Mouse (Mus musculus) CH12.LX (cell line): Measurements from ENCODE around the gene Akt3. TPM values are rescaled to one million over a fixed set of nuclear protein-coding genes. Genes with fewer than 3 reads are reported as not detected.

Experiments
- DNase-seq: peaks from one replicate; pipeline ENCODE4 v3.0.0-alpha.2; 2013; ENCODE audit errors: extremely low read depth
- H3K27ac ChIP-seq: 2 replicates; pipeline ENCODE4 v1.5.1; 2012; ENCODE audit warnings: low read depth, mild to moderate bottlenecking, control low read depth, moderate library complexity; ENCODE audit not compliant: insufficient read depth
- H3K27me3 ChIP-seq: replicated peaks from 2 replicates; pipeline ENCODE3; 2012; ENCODE audit warnings: inconsistent platforms
- H3K36me3 ChIP-seq, 2 experiments: replicated peaks in 1 of 2; 2 replicates each; pipeline versions ENCODE3 to v1.6.1; 2012; ENCODE audit warnings: inconsistent platforms in 1 of 2, low read length in 1 of 2, mild to moderate bottlenecking in 1 of 2, mixed read lengths in 1 of 2, moderate library complexity in 1 of 2; ENCODE audit not compliant: control insufficient read depth in 1 of 2, insufficient read depth in 1 of 2
- H3K4me1 ChIP-seq, 2 experiments: 2 replicates each; pipeline ENCODE4 v1.6.1; 2012; ENCODE audit warnings: inconsistent platforms in 1 of 2, moderate library complexity in 1 of 2; ENCODE audit not compliant: insufficient read depth in 2 of 2, control insufficient read depth in 1 of 2
- H3K4me2 ChIP-seq: 2 replicates; pipeline ENCODE4 v1.6.1; 2012; ENCODE audit warnings: low read depth, mild to moderate bottlenecking, control low read depth; ENCODE audit not compliant: poor library complexity, insufficient read depth, severe bottlenecking
- H3K4me3 ChIP-seq, 3 experiments: fragments of 150-350 bp in 1 of 3; sonication (generic) in 1 of 3; replicated peaks in 1 of 3; 2 replicates each; pipeline versions ENCODE3 to v1.5.1; 2011 to 2012; ENCODE audit warnings: low read depth in 2 of 3, low read length in 2 of 3, mild to moderate bottlenecking in 2 of 3, moderate library complexity in 2 of 3, control low read depth in 1 of 3, improper control_type of control experiment in 1 of 3, inconsistent platforms in 1 of 3, mixed read lengths in 1 of 3; ENCODE audit not compliant: poor library complexity in 1 of 3
- H3K79me2 ChIP-seq: replicated peaks from 2 replicates; pipeline ENCODE4 v1.6.1; 2012; ENCODE audit warnings: mild to moderate bottlenecking, moderate library complexity; ENCODE audit not compliant: control insufficient read depth, poor library complexity, insufficient read depth, severe bottlenecking; ENCODE audit errors: extremely low read depth
- H3K9ac ChIP-seq: 2 replicates; pipeline ENCODE4 v1.6.1; 2012; ENCODE audit warnings: low read depth, mild to moderate bottlenecking, control low read depth, moderate library complexity; ENCODE audit not compliant: insufficient read depth
- H3K9me3 ChIP-seq: replicated peaks from 2 replicates; pipeline ENCODE3; 2012; ENCODE audit warnings: low read length, inconsistent platforms, mixed read lengths
- BHLHE40 ChIP-seq: IDR thresholded peaks from 2 replicates; pipeline ENCODE4 v1.6.1; 2011; ENCODE audit warnings: mild to moderate bottlenecking, low read depth, low read length, improper control_type of control experiment
- CHD1 ChIP-seq: IDR thresholded peaks from 2 replicates; pipeline ENCODE4 v1.6.1; 2012; ENCODE audit warnings: low read depth, low read length, improper control_type of control experiment, inconsistent platforms
- CTCF ChIP-seq, 2 experiments: IDR thresholded peaks in 1 of 2; conservative IDR thresholded peaks in 1 of 2; 2 replicates each; pipeline ENCODE4 v1.5.1; 2011 to 2012; ENCODE audit warnings: low read depth in 2 of 2, low read length in 2 of 2, improper control_type of control experiment in 1 of 2, inconsistent platforms in 1 of 2, mild to moderate bottlenecking in 1 of 2, moderate library complexity in 1 of 2
- ELF1 ChIP-seq: IDR thresholded peaks from 2 replicates; pipeline ENCODE4 v1.6.1; 2014; ENCODE audit warnings: low read depth, mild to moderate bottlenecking, inconsistent platforms, low read length, improper control_type of control experiment
- GABPA ChIP-seq: IDR thresholded peaks from 2 replicates; pipeline ENCODE4 v1.6.1; 2012; ENCODE audit warnings: low read depth, low read length, improper control_type of control experiment, inconsistent platforms; ENCODE audit not compliant: insufficient replicate concordance
- HCFC1 ChIP-seq: IDR thresholded peaks from 2 replicates; pipeline ENCODE4 v1.6.1; 2012; ENCODE audit warnings: low read depth, mild to moderate bottlenecking, inconsistent platforms, low read length, improper control_type of control experiment
- JUN ChIP-seq: IDR thresholded peaks from 2 replicates; pipeline ENCODE4 v1.6.1; 2011; ENCODE audit warnings: low read depth, mild to moderate bottlenecking, low read length, improper control_type of control experiment, moderate library complexity; ENCODE audit not compliant: insufficient read depth
- JUND ChIP-seq: conservative IDR thresholded peaks from 2 replicates; pipeline ENCODE4 v1.6.1; 2011; ENCODE audit warnings: low read depth, low read length, improper control_type of control experiment
- KAT2A ChIP-seq: IDR thresholded peaks from 2 replicates; pipeline ENCODE4 v1.6.1; 2012; ENCODE audit warnings: low read length, improper control_type of control experiment, inconsistent platforms; ENCODE audit not compliant: insufficient replicate concordance
- MAX ChIP-seq: IDR thresholded peaks from 2 replicates; pipeline ENCODE4 v1.6.1; 2011; ENCODE audit warnings: low read length, improper control_type of control experiment
- MAZ ChIP-seq: IDR thresholded peaks from 2 replicates; pipeline ENCODE4 v1.6.1; 2012; ENCODE audit warnings: low read depth, mild to moderate bottlenecking, inconsistent platforms, low read length, improper control_type of control experiment, moderate library complexity
- MEF2A ChIP-seq: IDR thresholded peaks from 2 replicates; pipeline ENCODE4 v1.6.1; 2014; ENCODE audit warnings: low read depth, mild to moderate bottlenecking, inconsistent platforms, low read length, improper control_type of control experiment, borderline replicate concordance
- MXI1 ChIP-seq: IDR thresholded peaks from 2 replicates; pipeline ENCODE4 v1.6.1; 2011; ENCODE audit warnings: mild to moderate bottlenecking, low read depth, low read length, improper control_type of control experiment
- NRF1 ChIP-seq: IDR thresholded peaks from 2 replicates; pipeline ENCODE4 v1.6.1; 2014; ENCODE audit warnings: low read depth, mild to moderate bottlenecking, inconsistent platforms, low read length, improper control_type of control experiment, moderate library complexity
- PAX5 ChIP-seq: IDR thresholded peaks from 2 replicates; pipeline ENCODE4 v1.6.1; 2012; ENCODE audit warnings: low read length, inconsistent platforms, mixed read lengths
- POLR2A ChIP-seq: IDR thresholded peaks from 2 replicates; pipeline ENCODE4 v1.6.1; 2011; ENCODE audit warnings: low read depth, mild to moderate bottlenecking, improper control_type of control experiment, low read length
- RAD21 ChIP-seq: IDR thresholded peaks from 2 replicates; pipeline ENCODE4 v1.6.1; 2011; ENCODE audit warnings: low read depth, mild to moderate bottlenecking, low read length, improper control_type of control experiment, moderate library complexity
- RCOR1 ChIP-seq: conservative IDR thresholded peaks from 2 replicates; pipeline ENCODE4 v1.6.1; 2012; ENCODE audit warnings: low read depth, mild to moderate bottlenecking, inconsistent platforms, low read length, improper control_type of control experiment
- SIN3A ChIP-seq: IDR thresholded peaks from 2 replicates; pipeline ENCODE4 v1.6.1; 2012; ENCODE audit warnings: low read length, improper control_type of control experiment, inconsistent platforms
- SMC3 ChIP-seq: IDR thresholded peaks from 2 replicates; pipeline ENCODE4 v1.6.1; 2011; ENCODE audit warnings: low read depth, low read length, improper control_type of control experiment
- TBP ChIP-seq: conservative IDR thresholded peaks from 2 replicates; pipeline ENCODE4 v1.6.1; 2011; ENCODE audit warnings: low read depth, low read length, improper control_type of control experiment
- USF1 ChIP-seq: IDR thresholded peaks from 2 replicates; pipeline ENCODE4 v1.6.1; 2014; ENCODE audit warnings: low read depth, mild to moderate bottlenecking, inconsistent platforms, low read length, improper control_type of control experiment
- USF2 ChIP-seq: conservative IDR thresholded peaks from 2 replicates; pipeline ENCODE4 v1.6.1; 2011; ENCODE audit warnings: low read depth, low read length, improper control_type of control experiment
- ZC3H11A ChIP-seq: IDR thresholded peaks from 2 replicates; pipeline ENCODE4 v1.6.1; 2012; ENCODE audit warnings: low read depth, mild to moderate bottlenecking, inconsistent platforms, low read length, improper control_type of control experiment
- ZKSCAN1 ChIP-seq: IDR thresholded peaks from 2 replicates; pipeline ENCODE4 v1.6.1; 2012; ENCODE audit warnings: low read depth, inconsistent platforms, low read length, improper control_type of control experiment, borderline replicate concordance
- ZMIZ1 ChIP-seq: IDR thresholded peaks from 2 replicates; pipeline ENCODE4 v1.6.1; 2012; ENCODE audit warnings: low read depth, mild to moderate bottlenecking, inconsistent platforms, low read length, improper control_type of control experiment
- dilution Hi-C: fragments of 300-500 bp; cut with MboI; formaldehyde crosslinking; loops from 2 replicates; pipeline ENCODE4 v1.14.3; 2020; ENCODE audit warnings: low sequenced_read_pairs; ENCODE audit not compliant: extremely low pct_unique_long_range_greater_than_20kb, extremely low pct_ligation_motif_present
- in situ Hi-C: fragments of 300-500 bp; cut with MboI; formaldehyde crosslinking; loops from 3 replicates; pipeline ENCODE4 v1.14.3; 2019; ENCODE audit warnings: low sequenced_read_pairs, low pct_ligation_motif_present, low pct_unique_long_range_greater_than_20kb, mixed read lengths
- polyA plus RNA-seq: library from polyadenylated mRNA; unstranded; fragments of >175 nt; gene quantifications from 2 replicates; pipeline ENCODE4 v1.2.1, GENCODE M21; 2012; ENCODE audit warnings: low read depth; ENCODE audit not compliant: insufficient read length
- total RNA-seq, 2 experiments: library from RNA; depleted of rRNA; stranded (reverse); fragments of 300-350 nt in 1 of 2; fragments of >200 nt in 1 of 2; gene quantifications; 2 replicates each; pipeline ENCODE4 v1.2.3; 2012 to 2014

The Akt3 gene
- total and polyA plus RNA-seq, 3 experiments: 0.34 to 1.3 (median 0.82) TPM

- H3K4me3 ChIP-seq: no peak overlapping the region
- H3K9me3 ChIP-seq: no peaks in the 10 kb centered on the region
- in situ Hi-C loops: no loop called here
- TF ChIP-seq ZC3H11A: no peak
- TF ChIP-seq RAD21: no peak
- TF ChIP-seq GABPA: no peak
- no peak for TF ChIP-seq HCFC1
- no peak for TF ChIP-seq ZMIZ1
- no peak for TF ChIP-seq MXI1
- TF ChIP-seq MEF2A: no peak
- no peak for TF ChIP-seq SIN3A
- TF ChIP-seq BHLHE40: no peak
- TF ChIP-seq JUND: no peak
- TF ChIP-seq TBP: no peak
- no peak for TF ChIP-seq MAX
- TF ChIP-seq MAZ: no peak
- TF ChIP-seq RCOR1: no peak
- TF ChIP-seq PAX5: no peak
- no peak for TF ChIP-seq CTCF (conservative IDR thresholded peaks at IDR 0.05 in 1 of 2, IDR thresholded peaks at IDR 0.05 in 1 of 2; ENCODE audit: low read depth in 2 of 2, low read length in 2 of 2)
- no peak for TF ChIP-seq CHD1
- no peak for TF ChIP-seq ELF1
- TF ChIP-seq USF1: no peak
- no peaks in the 10 kb centered on the region for H3K27me3 ChIP-seq
- H3K27ac ChIP-seq: no peak overlapping the region
- H3K36me3 ChIP-seq: no peaks in the 10 kb centered on the region
- H3K4me2 ChIP-seq: no peak overlapping the region
- dilution Hi-C loops: no loop called here
- DNase-seq: peak; percentile 54
- no peak overlapping the region for H3K9ac ChIP-seq
- H3K4me1 ChIP-seq: peaks cover 0 to 17% of the 10 kb centered on the region in 2 experiments; a peak in 2 of 4 replicates
- no peaks in the 10 kb centered on the region for H3K79me2 ChIP-seq
These were observed 192.3 kb downstream of the Akt3 start for GRCm38 (mm10) chr1:177065732-177066131.

DNA sequence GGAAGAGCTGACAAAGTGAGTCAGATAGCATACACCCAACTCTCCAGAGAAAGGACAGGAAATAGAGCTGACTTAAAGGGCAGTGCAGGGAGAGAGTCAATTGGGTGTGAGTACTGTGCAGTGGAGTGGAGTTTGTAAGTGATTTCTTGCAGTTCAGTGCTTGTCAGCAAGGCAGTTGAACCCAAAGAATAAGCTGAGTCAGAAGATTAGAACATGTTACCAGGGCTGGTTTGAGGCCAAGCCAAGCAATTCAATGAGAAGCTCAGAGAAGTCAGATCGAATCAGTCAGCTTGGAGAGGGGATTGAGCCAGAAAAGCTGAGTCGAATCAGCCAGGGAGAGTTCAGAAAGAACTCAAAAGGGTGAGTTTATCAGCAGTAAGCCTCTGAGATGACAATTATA, 196.2 kb downstream of the Akt3 start:
- Histone ChIP-seq H3K9me3 (no peaks in the 10 kb centered on the region), H3K4me2 (no peak overlapping the region), H3K79me2 (no peaks in the 10 kb centered on the region), H3K9ac (no peak overlapping the region), H3K4me3 (no peak overlapping the region), H3K4me1 (peaks cover 0 to 17% of the 10 kb centered on the region in 2 experiments; a peak in 2 of 4 replicates), H3K27me3 (no peaks in the 10 kb centered on the region), H3K36me3 (no peaks in the 10 kb centered on the region), H3K27ac (no peak overlapping the region)
- DNase-seq: no peak
- TF ChIP-seq ZKSCAN1 (no peak), POLR2A (no peak), MAZ (no peak), JUN (no peak), BHLHE40 (no peak), NRF1 (no peak), GABPA (no peak), USF2 (no peak), KAT2A (no peak), MXI1 (no peak), SMC3 (no peak), TBP (no peak), PAX5 (no peak)
- in situ Hi-C loops (no loop called here), dilution Hi-C loops (no loop called here)
